Mouse (Mus musculus) E14TG2a.4 (cell line): ENCODE results near the gene Dmgdh.

ENCODE experiments used
- CTCF ChIP-seq: conservative IDR thresholded peaks from 2 replicates; pipeline ENCODE4 v1.5.1; 2014; ENCODE audit warnings: low read length
- POU5F1 ChIP-seq: IDR thresholded peaks from 2 replicates; pipeline ENCODE4 v1.6.1; 2014; ENCODE audit warnings: low read length, borderline replicate concordance

DNA sequence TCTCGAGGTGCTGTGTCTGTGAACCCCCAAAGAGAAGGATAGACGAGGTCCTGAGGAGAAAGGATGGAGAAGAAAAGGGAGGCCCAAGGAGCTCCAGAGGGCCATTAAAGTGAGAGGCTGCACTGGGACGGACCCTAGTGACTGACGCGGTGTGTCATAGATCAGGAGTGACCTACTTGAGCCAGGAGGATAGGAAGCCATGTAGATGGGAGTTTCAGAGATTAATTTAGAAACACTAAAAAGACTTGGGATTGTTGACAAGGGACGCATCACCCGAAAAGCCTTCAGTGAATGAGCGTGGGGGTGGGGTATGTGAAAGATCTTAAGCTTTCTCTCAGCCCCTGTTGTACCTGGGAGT is 98.0 kb downstream of the Dmgdh start:
- TF ChIP-seq CTCF (no peak), POU5F1 (no peak)
